Mouse (Mus musculus): ENCODE measurements at regions not wholly inside any gene's neighbourhood (a gene's known extent, or its start where the extent isn't known, plus 50 kb on each side); places are given as distances from the start of the nearest gene placed in this dataset.
A peak's percentile ranks its signal among the peaks of the same experiment; 100 is the strongest.

DNA sequence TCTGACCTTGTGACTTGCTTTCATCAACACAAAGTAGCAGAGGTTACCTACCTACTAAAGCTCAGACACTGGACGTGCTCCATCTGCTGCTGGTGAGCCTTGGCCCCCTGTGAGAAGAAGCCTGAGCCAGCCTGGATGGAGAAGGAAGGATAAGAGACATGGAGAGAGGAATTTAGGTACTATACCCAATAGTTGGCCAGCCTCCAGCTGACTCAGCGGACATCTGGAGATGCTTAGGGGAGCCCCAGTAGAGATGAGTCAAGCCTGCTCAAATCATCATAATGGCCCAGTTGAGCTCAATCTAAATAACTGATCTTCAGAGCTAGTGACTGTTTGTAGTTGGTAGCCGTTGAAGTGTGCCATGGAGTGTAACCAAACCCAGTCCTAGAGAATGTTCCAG lies 53.7 kb upstream of the Ripply2 start:
- DNase-seq (ENCODE audit: low spot score in 2 of 2), result peak; percentile 30 to 52

DNA sequence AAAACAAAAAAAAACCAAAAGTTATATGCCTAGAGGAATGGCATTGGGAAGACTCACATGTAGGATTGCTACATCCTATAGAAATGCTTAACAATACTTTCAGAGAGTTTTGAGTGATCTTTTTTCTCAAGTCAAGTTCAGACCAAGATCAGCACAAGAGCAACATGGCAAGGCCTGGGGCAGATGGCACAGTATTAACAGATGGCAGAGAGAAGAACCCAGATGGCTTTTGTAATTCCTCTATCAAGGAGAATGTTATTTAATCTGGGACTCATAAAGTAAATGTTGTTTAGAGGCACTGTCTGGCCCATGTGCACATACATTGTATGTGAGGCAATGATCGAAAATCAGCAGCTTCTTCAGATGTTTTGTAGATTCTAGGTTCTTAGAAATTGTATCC lies 58.3 kb upstream of the Ripply2 start:
- no peak for DNase-seq (ENCODE audit: low spot score in 2 of 2)

DNA sequence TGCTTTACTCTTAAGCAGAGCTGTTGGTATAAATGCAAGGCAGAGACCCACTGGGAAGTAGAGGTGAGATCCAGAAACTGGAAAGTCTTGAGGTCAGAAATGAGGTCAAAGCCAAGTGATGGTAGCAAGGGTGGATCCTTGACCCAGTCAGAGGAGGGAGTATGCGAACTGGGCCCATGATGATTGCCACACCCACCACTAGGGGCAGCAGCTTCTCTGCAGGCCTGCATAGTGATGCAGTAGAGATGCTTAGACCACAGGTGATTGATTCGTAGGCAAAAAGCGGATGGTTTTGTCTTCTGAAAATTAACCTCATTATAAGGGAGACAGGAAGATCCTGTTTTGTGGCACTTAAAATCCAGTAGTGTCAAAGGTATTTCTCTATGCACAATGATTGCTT lies 59.6 kb upstream of the Ripply2 start:
- no peak for DNase-seq (ENCODE audit: low spot score in 2 of 2)

DNA sequence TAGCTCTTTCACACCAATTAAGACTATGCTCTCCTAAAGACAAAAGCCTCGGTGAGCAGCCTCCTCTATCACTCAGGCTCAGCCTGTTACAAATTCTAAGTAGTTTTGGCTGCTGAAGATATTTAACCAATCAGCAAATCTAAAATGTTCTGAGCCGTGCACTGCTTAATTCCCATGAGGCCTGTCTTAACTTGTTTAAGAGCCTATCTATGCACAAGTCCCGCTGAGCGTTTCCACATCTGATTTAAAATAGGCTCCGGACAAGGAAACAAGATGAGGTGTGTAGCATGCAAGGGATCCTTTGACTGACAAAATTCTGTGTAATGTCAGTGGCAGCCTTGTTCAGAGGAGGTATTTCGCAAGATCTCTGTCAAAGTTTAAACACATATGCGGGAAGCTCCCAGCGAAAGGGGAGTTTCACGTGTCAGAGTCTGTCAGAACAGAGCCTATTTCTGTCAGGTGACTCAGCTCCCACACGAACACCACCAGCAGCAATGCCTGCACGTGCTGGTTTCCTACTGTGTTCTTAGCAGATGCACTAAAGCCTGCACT lies 63.3 kb upstream of the Ripply2 start:
- DNase-seq (ENCODE audit: low spot score in 2 of 2), result no peak

- no peak for DNase-seq (ENCODE audit: low spot score in 2 of 2)
These were observed 65.5 kb upstream of the Ripply2 start for GRCm38 (mm10) chr9:86949885-86950284.

DNA sequence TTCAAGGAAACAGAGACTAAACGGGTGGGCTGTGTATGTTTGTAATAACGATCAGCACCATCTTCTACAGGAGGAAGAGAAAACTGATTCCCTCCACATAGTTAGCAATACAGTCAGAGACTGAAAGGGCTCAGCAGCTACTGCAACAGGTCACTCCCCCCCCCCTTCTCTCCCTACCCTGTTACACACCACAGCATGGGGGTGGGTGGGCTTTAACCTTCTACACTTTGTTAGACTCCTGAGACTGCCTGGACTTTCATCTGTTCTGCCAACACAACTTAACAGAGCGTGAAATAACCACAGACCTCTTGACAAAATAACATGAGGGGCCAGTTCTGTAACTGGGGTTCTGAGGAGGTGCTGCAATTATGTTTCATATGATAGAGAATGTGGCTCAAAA lies 50.7 kb upstream of the Snap91 start:
- DNase-seq (ENCODE audit: low spot score in 2 of 2), result no peak
